Mouse (Mus musculus) myocyte (in vitro differentiated cells): ENCODE results near the gene Dlx3.

Source experiments
- CEBPB ChIP-seq: IDR thresholded peaks from 2 replicates; pipeline ENCODE4 v1.6.1; 2011; ENCODE audit warnings: mild to moderate bottlenecking, moderate library complexity; ENCODE audit not compliant: poor library complexity, insufficient read depth, severe bottlenecking
- E2F4 ChIP-seq: IDR thresholded peaks from one replicate; pipeline ENCODE4 v1.6.1; 2011; ENCODE audit warnings: mild to moderate bottlenecking, control low read depth, moderate library complexity; ENCODE audit not compliant: insufficient read depth
- MAX ChIP-seq: IDR thresholded peaks from one replicate; pipeline ENCODE4 v1.6.1; 2011; ENCODE audit warnings: low read depth, mild to moderate bottlenecking, control low read depth
- MYOD1 ChIP-seq, 3 experiments: IDR thresholded peaks; one replicate each; pipeline ENCODE4 v1.6.1; 2011; ENCODE audit warnings: control low read depth in 2 of 3, low read depth in 2 of 3, mild to moderate bottlenecking in 2 of 3, moderate library complexity in 1 of 3; ENCODE audit not compliant: insufficient read length in 2 of 3, control insufficient read depth in 1 of 3
- MYOG ChIP-seq, 3 experiments: IDR thresholded peaks; one replicate each; pipeline ENCODE4 v1.6.1; 2011; ENCODE audit warnings: control low read depth in 2 of 3, low read depth in 2 of 3, mild to moderate bottlenecking in 2 of 3; ENCODE audit not compliant: insufficient read length in 2 of 3, control insufficient read depth in 1 of 3, insufficient read depth in 1 of 3
- POLR2A ChIP-seq: IDR thresholded peaks from one replicate; pipeline ENCODE4 v1.6.1; 2011; ENCODE audit warnings: low read depth, mild to moderate bottlenecking, control low read depth, moderate library complexity; ENCODE audit not compliant: insufficient read length
- POLR2AphosphoS2 ChIP-seq: IDR thresholded peaks from one replicate; pipeline ENCODE4 v1.6.1; 2011; ENCODE audit warnings: low read depth, control low read depth; ENCODE audit not compliant: insufficient read length
- SRF ChIP-seq: IDR thresholded peaks from one replicate; pipeline ENCODE4 v1.6.1; 2011; ENCODE audit warnings: low read depth; ENCODE audit not compliant: control insufficient read depth, insufficient read length
- TCF12 ChIP-seq: IDR thresholded peaks from one replicate; pipeline ENCODE4 v1.6.1; 2011; ENCODE audit warnings: mild to moderate bottlenecking, control low read depth; ENCODE audit not compliant: poor library complexity, insufficient read depth, severe bottlenecking

GRCm38 (mm10) chr11:95120633-95121020, 708 bp downstream of the Dlx3 start:
- no peak for TF ChIP-seq POLR2A
- no peak for TF ChIP-seq MYOG (IDR thresholded peaks at IDR 0.05; ENCODE audit: control insufficient read depth in 1 of 3, insufficient read depth in 1 of 3, insufficient read length in 2 of 3, low read depth in 2 of 3)
- TF ChIP-seq SRF: no peak
- no peak for TF ChIP-seq CEBPB
- no peak for TF ChIP-seq MYOD1 (IDR thresholded peaks at IDR 0.05; ENCODE audit: control insufficient read depth in 1 of 3, insufficient read length in 2 of 3, low read depth in 2 of 3)
- TF ChIP-seq POLR2AphosphoS2: no peak
- TF ChIP-seq E2F4: no peak
- no peak for TF ChIP-seq MAX
- TF ChIP-seq TCF12: no peak
